Mouse (Mus musculus) heart, adult 2 months (tissue): ENCODE data around the gene Drap1.

Source experiments
- CTCF ChIP-seq: fragments of 200-600 bp; IDR thresholded peaks from 2 replicates; pipeline ENCODE4 v1.8.1; 2022; ENCODE audit warnings: antibody characterized with exemption, mild to moderate bottlenecking, moderate library complexity
- EP300 ChIP-seq: fragments of 200-500 bp; IDR thresholded peaks from 2 replicates; pipeline ENCODE4 v1.6.1; 2011; ENCODE audit warnings: low read depth, low read length, control low read depth; ENCODE audit not compliant: insufficient read depth
- POLR2A ChIP-seq: fragments of 200-500 bp; IDR thresholded peaks from 2 replicates; pipeline ENCODE4 v1.6.1; 2011; ENCODE audit warnings: mild to moderate bottlenecking, low read depth, low read length, control low read depth; ENCODE audit not compliant: insufficient read depth

GRCm38 (mm10) chr19:5389647-5390046, 35.1 kb downstream of the Drap1 start:
- no peak for TF ChIP-seq POLR2A
- TF ChIP-seq CTCF = no peak
- TF ChIP-seq EP300 = no peak
